Mouse (Mus musculus) C2C12 (cell line): ENCODE data around the gene Hacd2. TPM values are rescaled to one million over a fixed set of nuclear protein-coding genes. Genes with fewer than 3 reads are reported as not detected.

Experiments
- H3K27me3 ChIP-seq: one replicate; pipeline ENCODE4 v1.6.1; 2011; ENCODE audit not compliant: control insufficient read depth, insufficient read depth, insufficient read length
- H3K36me3 ChIP-seq: one replicate; pipeline ENCODE4 v1.6.1; 2011; ENCODE audit not compliant: control insufficient read depth, insufficient read depth
- H3K4me3 ChIP-seq: one replicate; pipeline ENCODE4 v1.5.1; 2011; ENCODE audit warnings: mild to moderate bottlenecking, control low read depth; ENCODE audit not compliant: poor library complexity, insufficient read depth, severe bottlenecking
- H3K79me2 ChIP-seq: one replicate; pipeline ENCODE4 v1.6.1; 2011; ENCODE audit not compliant: control insufficient read depth, insufficient read depth
- H3K79me3 ChIP-seq: one replicate; pipeline ENCODE4 v1.6.1; 2011; ENCODE audit warnings: low read depth, control low read depth
- H3ac ChIP-seq: one replicate; pipeline ENCODE3; 2011; ENCODE audit warnings: low read depth; ENCODE audit not compliant: control insufficient read depth, insufficient read length
- CEBPB ChIP-seq: IDR thresholded peaks from one replicate; pipeline ENCODE4 v1.6.1; 2011; ENCODE audit warnings: low read depth, mild to moderate bottlenecking, control low read depth, moderate library complexity
- CTCF ChIP-seq: IDR thresholded peaks from one replicate; pipeline ENCODE4 v1.5.1; 2011; ENCODE audit not compliant: control insufficient read depth, insufficient read depth, insufficient read length
- FOSL1 ChIP-seq: IDR thresholded peaks from one replicate; pipeline ENCODE4 v1.8.0; 2011; ENCODE audit warnings: mild to moderate bottlenecking, low read length; ENCODE audit not compliant: poor library complexity, insufficient read depth, severe bottlenecking
- MAX ChIP-seq: IDR thresholded peaks from one replicate; pipeline ENCODE4 v1.6.1; 2011; ENCODE audit warnings: mild to moderate bottlenecking, control low read depth
- MYOD1 ChIP-seq: IDR thresholded peaks from one replicate; pipeline ENCODE4 v1.6.1; 2011; ENCODE audit warnings: low read depth; ENCODE audit not compliant: control insufficient read depth, insufficient read length
- MYOG ChIP-seq: IDR thresholded peaks from one replicate; pipeline ENCODE4 v1.6.1; 2011; ENCODE audit not compliant: control insufficient read depth, insufficient read length; ENCODE audit errors: extremely low read depth
- USF1 ChIP-seq: IDR thresholded peaks from one replicate; pipeline ENCODE4 v1.6.1; 2011; ENCODE audit warnings: low read depth, mild to moderate bottlenecking, control low read depth, moderate library complexity
- polyA plus RNA-seq: library from polyadenylated mRNA; unstranded; fragments of >200 nt; fragmentation: generic; extraction: Trizol; gene quantifications from one replicate; pipeline ENCODE4 v1.2.1, GENCODE M21; 2012; ENCODE audit warnings: missing spikeins

Hacd2 gene
- polyA plus RNA-seq, 1 experiment, result 35.9 TPM

GRCm38 (mm10) chr16:35051066-35051465 lies 28.8 kb downstream of the Hacd2 start:
- TF ChIP-seq FOSL1 (no peak), USF1 (no peak), MYOG (no peak), MAX (no peak), CTCF (no peak), CEBPB (no peak), MYOD1 (no peak)

GRCm38 (mm10) chr16:35052191-35052590 lies 30.0 kb downstream of the Hacd2 start:
- Histone ChIP-seq H3K79me2 (no peaks in the 10 kb centered on the region), H3K79me3 (no peaks in the 10 kb centered on the region), H3ac (no peak overlapping the region), H3K27me3 (no peaks in the 10 kb centered on the region), H3K4me3 (no peak overlapping the region), H3K36me3 (peaks cover 4% of the 10 kb centered on the region)
- TF ChIP-seq MYOD1, result no peak
- TF ChIP-seq MYOG, result no peak
- TF ChIP-seq CTCF, result no peak
- TF ChIP-seq USF1, result no peak
- no peak for TF ChIP-seq CEBPB
- TF ChIP-seq MAX, result no peak
- no peak for TF ChIP-seq FOSL1

More at GRCm38 (mm10) chr16:35051066-35051465, 28.8 kb downstream of the Hacd2 start:
- H3K27me3 ChIP-seq, result no peaks in the 10 kb centered on the region
- no peak overlapping the region for H3K4me3 ChIP-seq
- peaks cover 4% of the 10 kb centered on the region for H3K36me3 ChIP-seq
- no peaks in the 10 kb centered on the region for H3K79me3 ChIP-seq
- no peaks in the 10 kb centered on the region for H3K79me2 ChIP-seq
- H3ac ChIP-seq, result no peak overlapping the region

GRCm38 (mm10) chr16:35054432-35055193 lies 32.4 kb downstream of the Hacd2 start:
- H3K4me3 ChIP-seq, result no peak overlapping the region

GRCm38 (mm10) chr16:35055194-35055506 lies 32.9 kb downstream of the Hacd2 start:
- TF ChIP-seq CEBPB, result no peak
- no peak for TF ChIP-seq USF1
- TF ChIP-seq MYOG, result no peak
- TF ChIP-seq CTCF, result no peak
- no peak for TF ChIP-seq MAX
- TF ChIP-seq FOSL1, result no peak
- no peak for TF ChIP-seq MYOD1
- Histone ChIP-seq H3ac (no peak overlapping the region), H3K36me3 (no peaks in the 10 kb centered on the region), H3K79me2 (no peaks in the 10 kb centered on the region), H3K27me3 (no peaks in the 10 kb centered on the region), H3K79me3 (no peaks in the 10 kb centered on the region), H3K4me3 (no peak overlapping the region)

More at GRCm38 (mm10) chr16:35054432-35055193, 32.4 kb downstream of the Hacd2 start:
- Histone ChIP-seq H3ac (no peak overlapping the region), H3K27me3 (no peaks in the 10 kb centered on the region), H3K79me2 (no peaks in the 10 kb centered on the region), H3K79me3 (no peaks in the 10 kb centered on the region), H3K36me3 (no peaks in the 10 kb centered on the region)
- TF ChIP-seq CTCF, result no peak
- TF ChIP-seq MAX, result no peak
- no peak for TF ChIP-seq USF1
- TF ChIP-seq MYOG, result no peak
- no peak for TF ChIP-seq FOSL1
- TF ChIP-seq MYOD1, result no peak
- no peak for TF ChIP-seq CEBPB

- H3K79me2 ChIP-seq, result no peaks in the 10 kb centered on the region
- no peak overlapping the region for H3ac ChIP-seq
- H3K79me3 ChIP-seq, result no peaks in the 10 kb centered on the region
- no peak for TF ChIP-seq CTCF
- TF ChIP-seq MYOG, result no peak
- no peak for TF ChIP-seq FOSL1
- TF ChIP-seq MAX, result no peak
- no peak for TF ChIP-seq CEBPB
- TF ChIP-seq MYOD1, result no peak
- TF ChIP-seq USF1, result no peak
- H3K4me3 ChIP-seq, result no peak overlapping the region
- H3K36me3 ChIP-seq, result no peaks in the 10 kb centered on the region
- H3K27me3 ChIP-seq, result no peaks in the 10 kb centered on the region
Measured at GRCm38 (mm10) chr16:35055861-35056260, 33.6 kb downstream of the Hacd2 start.
